Mouse (Mus musculus): ENCODE data around the gene Ica1.

The Ica1 gene

GRCm38 (mm10) chr6:8686678-8687580 is 91.4 kb downstream of the Ica1 start:
- DNase-seq (ENCODE audit: low read depth) = no peak

- DNase-seq (ENCODE audit: low read depth) = no peak
These were observed 94.9 kb downstream of the Ica1 start for GRCm38 (mm10) chr6:8683379-8683778.

- DNase-seq (ENCODE audit: low read depth) = no peak
These were observed 97.4 kb downstream of the Ica1 start for GRCm38 (mm10) chr6:8680931-8681330.

DNA sequence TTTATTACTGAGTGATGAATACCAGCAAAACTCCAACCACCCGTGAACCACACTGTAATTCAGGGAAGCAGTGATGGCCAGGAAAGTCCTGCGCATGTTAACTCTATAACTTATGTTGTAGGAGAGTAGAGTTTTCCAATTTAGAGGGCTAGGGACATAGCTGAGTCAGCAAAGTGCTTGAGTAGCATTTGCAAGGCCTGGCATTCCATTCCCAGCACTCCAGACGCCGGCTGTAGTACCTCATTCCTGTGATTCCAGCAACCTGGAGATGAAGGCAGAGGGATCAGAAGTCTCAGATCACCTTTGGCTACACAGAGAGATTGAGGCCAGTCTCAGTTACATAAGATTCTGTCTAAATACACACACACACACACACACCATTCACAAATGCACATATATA is 105.3 kb downstream of the Ica1 start:
- DNase-seq (ENCODE audit: low read depth) = no peak

GRCm38 (mm10) chr6:8669343-8669742 is 108.9 kb downstream of the Ica1 start:
- DNase-seq (ENCODE audit: low read depth) = no peak

- DNase-seq (ENCODE audit: low read depth) = no peak
These were observed 110.1 kb downstream of the Ica1 start for GRCm38 (mm10) chr6:8668013-8668811.

DNA sequence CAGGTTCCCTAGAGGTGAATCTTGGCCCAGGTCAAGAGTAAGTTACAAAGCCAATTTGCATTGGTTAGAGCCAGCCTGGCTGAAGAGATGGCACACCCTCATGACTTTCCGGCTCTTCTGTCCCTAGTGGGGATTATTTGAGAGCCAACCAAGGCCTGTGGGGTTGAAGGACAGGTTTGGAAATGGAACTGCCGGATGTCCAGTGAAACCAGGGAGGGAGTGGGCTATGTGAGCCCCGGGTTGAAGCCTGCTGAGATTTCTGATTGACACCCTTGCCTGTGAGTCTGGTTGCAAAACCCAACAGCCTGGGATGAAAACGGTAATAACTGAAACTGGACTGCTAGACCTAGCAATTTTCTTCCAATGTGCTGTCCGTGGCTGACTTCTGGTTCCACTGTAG is 112.5 kb downstream of the Ica1 start:
- DNase-seq (ENCODE audit: low read depth) = no peak

DNA sequence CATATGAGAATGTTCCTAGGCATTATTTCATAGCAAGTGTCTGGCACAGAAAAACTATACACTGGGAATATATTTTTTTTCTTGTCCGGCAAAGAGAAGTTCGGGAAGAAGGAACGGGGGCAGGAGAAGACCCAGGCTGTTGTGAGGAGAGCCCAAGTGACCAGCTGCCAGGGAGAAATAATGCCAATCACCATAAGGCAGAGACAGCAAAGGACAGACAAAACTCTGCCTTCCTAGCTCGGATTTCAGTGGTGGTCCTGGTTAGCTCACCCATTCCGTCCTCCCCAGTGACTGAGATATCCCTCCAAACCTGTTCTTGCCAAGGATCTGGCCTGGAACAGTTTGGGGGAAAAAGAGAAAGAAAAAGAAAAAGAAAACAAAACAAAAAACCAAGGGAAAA is 113.3 kb downstream of the Ica1 start:
- DNase-seq (ENCODE audit: low read depth) = no peak

GRCm38 (mm10) chr6:8663092-8663740 is 115.1 kb downstream of the Ica1 start:
- DNase-seq (ENCODE audit: low read depth) = no peak

GRCm38 (mm10) chr6:8661404-8661803 is 116.9 kb downstream of the Ica1 start:
- DNase-seq (ENCODE audit: low read depth) = no peak

DNA sequence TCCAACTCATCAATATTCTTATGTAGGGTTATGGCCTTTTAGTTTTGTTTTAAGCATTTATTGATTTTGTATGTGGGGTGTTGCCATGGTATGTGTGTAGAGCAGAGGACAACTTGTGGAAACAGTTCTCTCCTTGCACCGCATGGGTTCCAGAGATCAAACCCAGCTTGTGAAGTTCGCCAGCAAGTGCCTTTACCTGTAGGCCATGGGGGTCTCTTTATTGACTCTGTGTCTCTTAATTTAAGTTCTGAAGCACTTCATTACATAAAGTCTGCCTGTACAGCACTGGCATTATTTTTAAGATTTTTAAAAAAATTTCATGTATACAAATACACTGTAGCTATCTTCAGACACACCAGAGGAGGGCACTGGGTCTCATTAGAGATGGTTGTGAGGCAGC is 118.2 kb downstream of the Ica1 start:
- DNase-seq (ENCODE audit: low read depth) = no peak

- DNase-seq (ENCODE audit: low read depth) = no peak
These were observed 118.9 kb downstream of the Ica1 start for GRCm38 (mm10) chr6:8659194-8659959.

- DNase-seq (ENCODE audit: low read depth) = no peak
These were observed 119.9 kb downstream of the Ica1 start for GRCm38 (mm10) chr6:8658431-8658830.

DNA sequence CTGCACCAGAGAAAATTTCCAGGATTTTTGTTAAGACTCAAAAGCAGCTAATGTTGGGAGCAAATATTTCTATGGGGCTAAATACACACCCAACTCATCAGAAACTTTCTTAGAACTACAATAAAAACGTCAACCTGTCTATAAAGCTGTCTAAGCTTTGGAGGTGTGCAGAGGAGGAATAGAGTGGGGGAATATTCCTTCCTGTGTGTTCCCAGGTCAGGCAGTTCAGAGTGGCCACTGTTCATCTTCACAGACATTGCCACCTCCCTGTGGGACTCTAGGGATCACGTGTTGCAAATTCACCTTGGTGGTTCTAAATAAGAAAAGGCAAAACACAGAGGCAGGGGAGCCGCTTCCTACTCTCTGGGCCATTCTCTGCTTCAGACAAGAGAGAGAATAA is 120.8 kb downstream of the Ica1 start:
- DNase-seq (ENCODE audit: low read depth) = no peak

DNA sequence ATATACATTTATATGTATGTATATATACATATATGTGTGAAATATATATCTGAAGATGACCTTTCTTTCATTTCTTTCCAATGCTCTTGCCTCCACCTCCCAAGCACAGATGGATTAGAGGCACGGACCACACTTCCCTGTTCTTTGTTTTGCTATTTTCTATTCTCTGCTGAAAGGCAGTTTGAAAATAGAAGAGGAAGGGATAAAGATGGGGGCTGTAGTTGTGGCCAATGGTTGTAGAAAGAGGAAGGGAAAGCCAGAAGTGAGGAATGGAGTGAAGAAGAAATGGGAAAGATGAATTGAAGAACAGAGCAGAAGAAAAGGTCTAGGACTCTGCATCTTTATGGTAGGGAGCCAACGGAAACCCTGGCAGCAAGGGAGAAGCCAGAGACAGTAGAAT is 122.8 kb downstream of the Ica1 start:
- no peak for DNase-seq (ENCODE audit: low read depth)

DNA sequence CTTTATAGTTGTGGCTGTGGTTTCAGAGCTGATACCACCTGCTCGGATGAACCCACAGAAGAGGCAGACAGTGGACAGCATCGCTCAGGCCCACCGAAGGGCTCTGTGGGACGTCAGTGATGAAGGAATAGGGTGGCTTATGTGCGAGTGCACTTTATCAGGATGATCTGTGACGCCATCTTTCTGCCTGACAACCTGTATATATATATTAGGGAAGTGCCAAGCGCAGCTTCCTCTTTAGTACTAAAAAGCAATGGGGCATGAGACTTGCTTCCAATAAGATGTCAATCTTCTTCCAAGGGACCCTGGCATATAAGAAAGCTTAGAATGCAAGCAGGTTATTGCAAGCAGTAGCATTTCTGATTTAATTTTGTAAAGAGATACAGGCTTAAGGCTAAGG is 127.9 kb downstream of the Ica1 start:
- DNase-seq (ENCODE audit: low read depth) = no peak

GRCm38 (mm10) chr6:8649295-8649865 is 128.9 kb downstream of the Ica1 start:
- no peak for DNase-seq (ENCODE audit: low read depth)

- no peak for DNase-seq (ENCODE audit: low read depth)
These were observed 129.9 kb downstream of the Ica1 start for GRCm38 (mm10) chr6:8648185-8648901.

GRCm38 (mm10) chr6:8647513-8648184 is 130.6 kb downstream of the Ica1 start:
- no peak for DNase-seq (ENCODE audit: low read depth)

DNA sequence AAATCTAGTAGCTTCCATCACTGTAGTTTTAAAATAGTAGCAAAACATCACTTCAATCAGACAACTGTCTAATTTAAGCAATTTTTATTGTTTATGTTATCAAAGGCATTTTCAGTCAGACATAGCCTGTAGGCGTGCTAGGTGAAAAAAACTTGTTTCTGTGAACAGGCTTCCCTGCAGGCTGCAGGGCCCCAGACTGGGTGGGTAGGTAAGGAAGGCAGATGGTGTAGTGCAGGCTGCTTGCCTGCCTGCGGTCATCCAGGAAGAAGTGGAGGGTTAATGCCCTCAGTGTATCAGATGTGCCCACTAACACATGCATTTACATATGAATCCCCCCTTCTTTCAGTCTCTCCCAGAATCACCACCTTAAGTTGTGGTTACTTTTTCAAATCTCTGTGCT is 132.6 kb downstream of the Ica1 start:
- DNase-seq (ENCODE audit: low read depth) = no peak
